Comparison of ENCODE assay signal across 8 mouse cellular contexts in genomic region chr16:30601946-30602345, GRCm38 (mm10). TPM values are rescaled to one million over a fixed set of nuclear protein-coding genes. Genes with fewer than 3 reads are reported as not detected.
DNase-seq lines count a peak whose midpoint lies in the region; ATAC-seq and TF ChIP-seq lines count a peak whose summit lies in the region.

No protein-coding gene starts in this region.

- 15% methylated on average over 7 of the region's 7 CpGs for WGBS in bone marrow, adult 2 months
- 17% methylated on average over 7 of the region's 7 CpGs for WGBS in heart, embryonic 13.5 days
- 3% methylated on average over 7 of the region's 7 CpGs for WGBS in limb, embryonic 11.5 days
- WGBS in neural tube, embryonic 13.5 days, result 13% methylated on average over 7 of the region's 7 CpGs

- ATAC-seq in heart, embryonic 13.5 days (ENCODE audit: extremely low read depth, insufficient number of reproducible peaks, low FRiP score, low TSS enrichment), result no peak
- no peak for ATAC-seq in limb, embryonic 11.5 days (ENCODE audit: insufficient number of reproducible peaks, low FRiP score, low TSS enrichment, low read depth)
- no peak for ATAC-seq in neural tube, embryonic 13.5 days (ENCODE audit: low read depth)
- ATAC-seq in erythroid progenitor cell, adult 5-6 weeks (replicated peaks; ENCODE audit: low FRiP score, poor library complexity, severe bottlenecking), result no peak

- H3K27me3 ChIP-seq in E14TG2a.4 (ENCODE audit: insufficient read depth, low read length), result peaks cover 18% of the 10 kb centered on the region
- H3K27me3 ChIP-seq in heart, embryonic 13.5 days (replicated peaks), result no peaks in the 10 kb centered on the region
- H3K27me3 ChIP-seq in limb, embryonic 11.5 days (ENCODE audit: control insufficient read depth, insufficient read depth, low read length), result 0 out of 2 replicates have a peak, but pooled peaks cover 5% of the 10 kb centered on the region
- H3K27me3 ChIP-seq in neural tube, embryonic 13.5 days, result peaks cover 18% of the 10 kb centered on the region

- no peak for TF ChIP-seq POLR2A in bone marrow, adult 2 months (IDR thresholded peaks at IDR 0.05; ENCODE audit: borderline replicate concordance, control insufficient read depth, low read depth, low read length)

- TF ChIP-seq CTCF in E14TG2a.4 (conservative IDR thresholded peaks at IDR 0.05; ENCODE audit: low read length), result no peak
- TF ChIP-seq CTCF in bone marrow, adult 2 months (IDR thresholded peaks at IDR 0.05; ENCODE audit: control insufficient read depth, insufficient read depth, low read length), result no peak

- H3K4me3 ChIP-seq in E14TG2a.4 (replicated peaks; ENCODE audit: low read length), result peak overlapping the region; percentile 92
- H3K4me3 ChIP-seq in bone marrow, adult 2 months (replicated peaks; ENCODE audit: control insufficient read depth, low read depth, low read length), result peak overlapping the region; percentile 77
- H3K4me3 ChIP-seq in heart, embryonic 13.5 days, result peak overlapping the region; percentile 90
- H3K4me3 ChIP-seq in limb, embryonic 11.5 days (ENCODE audit: low read depth, low read length), result no peak overlapping the region
- H3K4me3 ChIP-seq in neural tube, embryonic 13.5 days, result peak overlapping the region; percentile 57

- H3K9me3 ChIP-seq in E14TG2a.4 (ENCODE audit: low read length), result no peaks in the 10 kb centered on the region
- H3K9me3 ChIP-seq in heart, embryonic 13.5 days, result no peaks in the 10 kb centered on the region
- no peaks in the 10 kb centered on the region for H3K9me3 ChIP-seq in limb, embryonic 11.5 days (ENCODE audit: control insufficient read depth, low read length)
- no peaks in the 10 kb centered on the region for H3K9me3 ChIP-seq in neural tube, embryonic 13.5 days

- peak overlapping the region; percentile 84 for H3K27ac ChIP-seq in bone marrow, adult 2 months (ENCODE audit: control insufficient read depth, insufficient read depth, low read depth, low read length, poor library complexity)
- peak overlapping the region; percentile 89 for H3K27ac ChIP-seq in heart, embryonic 13.5 days (replicated peaks)
- no peak overlapping the region for H3K27ac ChIP-seq in limb, embryonic 11.5 days (replicated peaks; ENCODE audit: low read depth, low read length)
- H3K27ac ChIP-seq in neural tube, embryonic 13.5 days (replicated peaks), result peak overlapping the region; percentile 71

- peaks cover 15% of the 10 kb centered on the region for H3K36me3 ChIP-seq in E14TG2a.4 (ENCODE audit: insufficient read depth, low read length)
- H3K36me3 ChIP-seq in heart, embryonic 13.5 days, result no peaks in the 10 kb centered on the region
- H3K36me3 ChIP-seq in limb, embryonic 11.5 days (ENCODE audit: control insufficient read depth, insufficient read depth, low read length), result no peaks in the 10 kb centered on the region
- H3K36me3 ChIP-seq in neural tube, embryonic 13.5 days, result no peaks in the 10 kb centered on the region

- H3K4me2 ChIP-seq in heart, embryonic 13.5 days, result peak overlapping the region; percentile 97
- peak overlapping the region; percentile 95; the same call in 1 of the 2 replicates for H3K4me2 ChIP-seq in limb, embryonic 11.5 days (ENCODE audit: low read depth, severe bottlenecking)
- peak overlapping the region; percentile 95 for H3K4me2 ChIP-seq in neural tube, embryonic 13.5 days

- peak overlapping the region; percentile 87 for H3K9ac ChIP-seq in heart, embryonic 13.5 days
- H3K9ac ChIP-seq in limb, embryonic 11.5 days (ENCODE audit: low read length), result no peak overlapping the region
- peak overlapping the region; percentile 73 for H3K9ac ChIP-seq in neural tube, embryonic 13.5 days

- peaks cover 70% of the 10 kb centered on the region for H3K4me1 ChIP-seq in E14TG2a.4 (replicated peaks; ENCODE audit: low read depth, low read length)
- peaks cover 5% of the 10 kb centered on the region for H3K4me1 ChIP-seq in bone marrow, adult 2 months (ENCODE audit: control insufficient read depth, insufficient read depth, low read length)
- peaks cover 59% of the 10 kb centered on the region for H3K4me1 ChIP-seq in heart, embryonic 13.5 days
- peaks cover 41% of the 10 kb centered on the region for H3K4me1 ChIP-seq in limb, embryonic 11.5 days (ENCODE audit: control insufficient read depth, insufficient read depth, low read length)
- H3K4me1 ChIP-seq in neural tube, embryonic 13.5 days (replicated peaks), result peaks cover 68% of the 10 kb centered on the region

- DNase-seq in limb, embryonic 11.5 days (ENCODE audit: low spot score), result peak; percentile 59
- DNase-seq in right cerebral cortex, postnatal 36 days (ENCODE audit: low spot score in 2 of 2), result no peak
- no peak for DNase-seq in T-cell, adult 2 months (ENCODE audit: low spot score)

RNA-seq across cellular contexts. Expression of gene Fam43a, which starts 2.4 kb away (rescaled TPM):
- polyA plus RNA-seq in bone marrow, adult 2 months (2011; ENCODE audit: insufficient read depth, insufficient read length, low replicate concordance, missing spikeins), result 8.8 and 16.3 TPM in 2 replicates
- 13.8 and 14.0 TPM in 2 replicates for polyA plus RNA-seq in heart, embryonic 13.5 days (2015; fragmentation: Nextera tagmentation; extraction: Ambion mirVana)
- polyA plus RNA-seq in limb, embryonic 11.5 days (2014; fragmentation: Nextera tagmentation; extraction: Ambion mirVana), result 4.3 and 6.8 TPM in 2 replicates
- polyA plus RNA-seq in neural tube, embryonic 13.5 days (2015; fragmentation: Nextera tagmentation; extraction: Ambion mirVana), result 20.2 and 21.4 TPM in 2 replicates
- 1.7 and 6.1 TPM in 2 replicates for total RNA-seq in erythroid progenitor cell, adult 5-6 weeks (2015; ENCODE audit: low replicate concordance)
- 2.1 and 2.2 TPM in 2 replicates for total RNA-seq in erythroid progenitor cell, adult 5-6 weeks (2017; ENCODE audit: low replicate concordance)

RNA-seq across cellular contexts. Expression of gene Lsg1, which starts 14.6 kb away (rescaled TPM):
- polyA plus RNA-seq in bone marrow, adult 2 months (2011; ENCODE audit: insufficient read depth, insufficient read length, low replicate concordance, missing spikeins), result 9.3 and 17.5 TPM in 2 replicates
- 35.7 and 37.4 TPM in 2 replicates for polyA plus RNA-seq in heart, embryonic 13.5 days (2015; fragmentation: Nextera tagmentation; extraction: Ambion mirVana)
- polyA plus RNA-seq in limb, embryonic 11.5 days (2014; fragmentation: Nextera tagmentation; extraction: Ambion mirVana), result 89.1 and 90.1 TPM in 2 replicates
- polyA plus RNA-seq in neural tube, embryonic 13.5 days (2015; fragmentation: Nextera tagmentation; extraction: Ambion mirVana), result 52.4 and 54.5 TPM in 2 replicates
- 15.9 and 23.1 TPM in 2 replicates for total RNA-seq in erythroid progenitor cell, adult 5-6 weeks (2015; ENCODE audit: low replicate concordance)
- total RNA-seq in erythroid progenitor cell, adult 5-6 weeks (2017; ENCODE audit: low replicate concordance), result 28.4 and 39.0 TPM in 2 replicates

RNA-seq across cellular contexts. Expression of gene Tmem44, which starts 51.3 kb away (rescaled TPM):
- polyA plus RNA-seq in bone marrow, adult 2 months (2011; ENCODE audit: insufficient read depth, insufficient read length, low replicate concordance, missing spikeins), result 4.3 and 7.6 TPM in 2 replicates
- 19.6 and 20.9 TPM in 2 replicates for polyA plus RNA-seq in heart, embryonic 13.5 days (2015; fragmentation: Nextera tagmentation; extraction: Ambion mirVana)
- 17.2 and 20.9 TPM in 2 replicates for polyA plus RNA-seq in limb, embryonic 11.5 days (2014; fragmentation: Nextera tagmentation; extraction: Ambion mirVana)
- 61.3 and 69.3 TPM in 2 replicates for polyA plus RNA-seq in neural tube, embryonic 13.5 days (2015; fragmentation: Nextera tagmentation; extraction: Ambion mirVana)
- 0.42 TPM in 1 of 2 replicates, not detected in the other for total RNA-seq in erythroid progenitor cell, adult 5-6 weeks (2015; ENCODE audit: low replicate concordance)
- total RNA-seq in erythroid progenitor cell, adult 5-6 weeks (2017; ENCODE audit: low replicate concordance), result 5.3 TPM in 1 of 2 replicates, not detected in the other
